Comparison of ENCODE assay signal across 26 mouse cellular contexts in genomic region chr19:32848041-32848440, GRCm38 (mm10).
A peak's percentile ranks its signal among the peaks of the same experiment; 100 is the strongest.
DNase-seq lines count a peak whose midpoint lies in the region; ATAC-seq and TF ChIP-seq lines count a peak whose summit lies in the region.
"Had no signal": no experiment of that assay in that cellular context is flagged by ENCODE, and none has a peak within 500 bp of the region (broad histone marks: within the 10 kb centered on the region; RNA-seq: fewer than 3 reads in every experiment).

No protein-coding gene starts in this region.

- no peaks in the 10 kb centered on the region for H3K36me3 ChIP-seq in heart, adult 2 months (ENCODE audit: control insufficient read depth, insufficient read depth, low read length)
- H3K36me3 ChIP-seq in intestine, embryonic 15.5 days, result no peaks in the 10 kb centered on the region
- H3K36me3 ChIP-seq in intestine, postnatal 0 days (ENCODE audit: control insufficient read depth, insufficient read depth), result no peaks in the 10 kb centered on the region
- no peaks in the 10 kb centered on the region for H3K36me3 ChIP-seq in small intestine, adult 2 months (ENCODE audit: control insufficient read depth, insufficient read depth, low read length)
- H3K36me3 ChIP-seq in neural tube, embryonic 15.5 days, result no peaks in the 10 kb centered on the region
- H3K36me3 ChIP-seq: embryonic facial prominence, embryonic 10.5 days; embryonic facial prominence, embryonic 12.5 days; forebrain, embryonic 15.5 days; G1E had no signal

- TF ChIP-seq CTCF in heart, adult 2 months (IDR thresholded peaks at IDR 0.05), result no peak
- no peak for TF ChIP-seq CTCF in intestine, postnatal 0 days (IDR thresholded peaks at IDR 0.05; ENCODE audit: low read depth)
- no peak for TF ChIP-seq CTCF in small intestine, adult 2 months (IDR thresholded peaks at IDR 0.05; ENCODE audit: extremely low read depth, insufficient read length, insufficient replicate concordance, low read depth, low read length)

- no peak overlapping the region for H3K4me2 ChIP-seq in intestine, embryonic 15.5 days (replicated peaks)
- H3K4me2 ChIP-seq in intestine, postnatal 0 days (replicated peaks; ENCODE audit: low read depth), result no peak overlapping the region
- H3K4me2 ChIP-seq in neural tube, embryonic 15.5 days, result no peak overlapping the region
- H3K4me2 ChIP-seq: embryonic facial prominence, embryonic 12.5 days; forebrain, embryonic 13.5 days; forebrain, embryonic 15.5 days had no signal

- no peaks in the 10 kb centered on the region for H3K27me3 ChIP-seq in heart, adult 2 months (ENCODE audit: control insufficient read depth, insufficient read depth, low read length)
- no peaks in the 10 kb centered on the region for H3K27me3 ChIP-seq in intestine, embryonic 15.5 days (replicated peaks)
- no peaks in the 10 kb centered on the region for H3K27me3 ChIP-seq in intestine, postnatal 0 days (replicated peaks; ENCODE audit: control insufficient read depth, insufficient read depth, low read length)
- no peaks in the 10 kb centered on the region for H3K27me3 ChIP-seq in small intestine, adult 2 months (ENCODE audit: control insufficient read depth, insufficient read depth, low read length)
- no peaks in the 10 kb centered on the region for H3K27me3 ChIP-seq in neural tube, embryonic 15.5 days (replicated peaks)
- H3K27me3 ChIP-seq: CH12.LX; embryonic facial prominence, embryonic 12.5 days; forebrain, embryonic 13.5 days; forebrain, embryonic 15.5 days; Patski had no signal

- TF ChIP-seq POLR2A in heart, adult 2 months (IDR thresholded peaks at IDR 0.05; ENCODE audit: insufficient read depth, low read depth, low read length), result no peak
- no peak for TF ChIP-seq POLR2A in small intestine, adult 2 months (IDR thresholded peaks at IDR 0.05; ENCODE audit: low read depth, low read length)

- H3K27ac ChIP-seq in heart, adult 2 months, result no peak overlapping the region
- H3K27ac ChIP-seq in intestine, embryonic 15.5 days, result no peak overlapping the region
- H3K27ac ChIP-seq in intestine, postnatal 0 days (ENCODE audit: low read depth, low read length), result no peak overlapping the region
- peak overlapping the region; percentile 57; the same call in 1 of the 2 replicates for H3K27ac ChIP-seq in small intestine, adult 2 months (ENCODE audit: insufficient read depth, low read depth, low read length)
- H3K27ac ChIP-seq in neural tube, embryonic 15.5 days (replicated peaks), result no peak overlapping the region
- H3K27ac ChIP-seq: embryonic facial prominence, embryonic 10.5 days; embryonic facial prominence, embryonic 12.5 days; forebrain, embryonic 13.5 days; forebrain, embryonic 15.5 days had no signal

- no peak overlapping the region for H3K9ac ChIP-seq in heart, adult 2 months (ENCODE audit: low read depth, low read length)
- H3K9ac ChIP-seq in intestine, embryonic 15.5 days, result no peak overlapping the region
- H3K9ac ChIP-seq in intestine, postnatal 0 days (ENCODE audit: low read depth, low read length), result no peak overlapping the region
- H3K9ac ChIP-seq in neural tube, embryonic 15.5 days (replicated peaks), result no peak overlapping the region
- H3K9ac ChIP-seq: embryonic facial prominence, embryonic 12.5 days; forebrain, embryonic 13.5 days; forebrain, embryonic 15.5 days had no signal

- ATAC-seq in intestine, embryonic 15.5 days, result peak; percentile 55; the same call in 1 of the 2 replicates
- ATAC-seq in intestine, postnatal 0 days, result peak; percentile 77
- ATAC-seq in neural tube, embryonic 15.5 days (ENCODE audit: low FRiP score), result no peak
- ATAC-seq: activated CD4-positive, CD25-positive, alpha-beta regulatory T cell, adult 4 months; CD4-positive, CD25-positive, alpha-beta regulatory T cell, adult 4 months; forebrain, embryonic 13.5 days; forebrain, embryonic 15.5 days; Patski had no signal

- no peaks in the 10 kb centered on the region for H3K4me1 ChIP-seq in heart, adult 2 months (ENCODE audit: control insufficient read depth, insufficient read depth, low read length)
- H3K4me1 ChIP-seq in intestine, embryonic 15.5 days (replicated peaks), result no peaks in the 10 kb centered on the region
- no peaks in the 10 kb centered on the region for H3K4me1 ChIP-seq in intestine, postnatal 0 days (replicated peaks; ENCODE audit: control insufficient read depth, insufficient read depth, low read length)
- H3K4me1 ChIP-seq in small intestine, adult 2 months (ENCODE audit: control insufficient read depth, insufficient read depth, insufficient read length, low read length), result peaks cover 15% of the 10 kb centered on the region; the same call in 1 of the 2 replicates
- H3K4me1 ChIP-seq in neural tube, embryonic 15.5 days, result no peaks in the 10 kb centered on the region
- H3K4me1 ChIP-seq: embryonic facial prominence, embryonic 10.5 days; embryonic facial prominence, embryonic 12.5 days; forebrain, embryonic 13.5 days; forebrain, embryonic 15.5 days had no signal

- intact Hi-C loops in heart, adult 2 months (cut with DNase I), result no loop called here

- TF ChIP-seq EP300 in heart, adult 2 months (IDR thresholded peaks at IDR 0.05; ENCODE audit: insufficient read depth, low read depth, low read length), result no peak

- H3K9me3 ChIP-seq in intestine, embryonic 15.5 days, result no peaks in the 10 kb centered on the region
- no peaks in the 10 kb centered on the region for H3K9me3 ChIP-seq in intestine, postnatal 0 days (ENCODE audit: control insufficient read depth)
- H3K9me3 ChIP-seq in neural tube, embryonic 15.5 days (replicated peaks), result no peaks in the 10 kb centered on the region
- H3K9me3 ChIP-seq: embryonic facial prominence, embryonic 10.5 days; embryonic facial prominence, embryonic 12.5 days; forebrain, embryonic 13.5 days; forebrain, embryonic 15.5 days; G1E had no signal

- DNase-seq in heart, adult 11 months, result peak; percentile 27
- DNase-seq in heart, adult 2 months, result no peak
- DNase-seq in kidney, adult 18-20 months, result no peak
- no peak for DNase-seq in ovary, postnatal 14 days (ENCODE audit: low spot score)
- DNase-seq: adrenal gland, adult 8-10 months; adrenal gland, postnatal 14 days; adrenal gland, postnatal 36 days; B cell, adult 2 months; cerebellum, adult 11-12 months; cerebellum, adult 2 months; cerebellum, adult 9-10 months; cerebellum, postnatal 10 days; cerebellum, postnatal 25 days had no signal

- no peak overlapping the region for H3K4me3 ChIP-seq in heart, adult 2 months
- no peak overlapping the region for H3K4me3 ChIP-seq in intestine, embryonic 15.5 days (replicated peaks)
- no peak overlapping the region for H3K4me3 ChIP-seq in intestine, postnatal 0 days (ENCODE audit: low read depth, low read length)
- no peak overlapping the region for H3K4me3 ChIP-seq in small intestine, adult 2 months (ENCODE audit: low read depth, low read length)
- H3K4me3 ChIP-seq in neural tube, embryonic 15.5 days (replicated peaks), result no peak overlapping the region
- H3K4me3 ChIP-seq: embryonic facial prominence, embryonic 10.5 days; embryonic facial prominence, embryonic 12.5 days; forebrain, embryonic 13.5 days; forebrain, embryonic 15.5 days had no signal

- H3K79me2 ChIP-seq in heart, adult 2 months (replicated peaks; ENCODE audit: control insufficient read depth, insufficient read depth, low read length), result no peaks in the 10 kb centered on the region

- WGBS in heart, adult 2 months, result 41% methylated on average over 3 of the region's 3 CpGs
- 66% methylated on average over 3 of the region's 3 CpGs for WGBS in intestine, embryonic 15.5 days
- WGBS in intestine, postnatal 0 days, result 38% methylated on average over 3 of the region's 3 CpGs
- 26% methylated on average over 3 of the region's 3 CpGs for WGBS in small intestine, adult 2 months
- WGBS in neural tube, embryonic 15.5 days, result 80% methylated on average over 3 of the region's 3 CpGs
